Mouse (Mus musculus) T-cell, adult 2 months (primary cell): ENCODE measurements around the gene Stx4a.
A peak's percentile ranks its signal among the peaks of the same experiment; 100 is the strongest.
"Not testable (repeated sequence)": the region's sequence is repeated elsewhere in the genome, so short reads cannot be mapped to it uniquely, and the experiment has no call there.

Experiments used
- DNase-seq: peaks from one replicate; pipeline ENCODE4 v3.0.0; 2022; ENCODE audit warnings: low spot score

Gene Stx4a

GRCm38 (mm10) chr7:127824176-127824871 is at the start of gene Stx4a, which contains the start of gene Stx1b:
TSS of gene Stx4a (plus strand) at chr7:127824294.
TSS of gene Stx1b (minus strand) at chr7:127824549.
- DNase-seq: no peak

- DNase-seq: not testable (repeated sequence)
Measured at GRCm38 (mm10) chr7:127775837-127776236, 48.3 kb upstream of the Stx4a start.

GRCm38 (mm10) chr7:127776426-127776825 is 47.7 kb upstream of the Stx4a start, which contains the start of gene Setd1a:
TSS of gene Setd1a (plus strand) at chr7:127776670.
- DNase-seq: peak; percentile 71

GRCm38 (mm10) chr7:127776878-127777473 is 47.1 kb upstream of the Stx4a start:
- DNase-seq: peak; percentile 97

- DNase-seq: peak; percentile 46
Measured at GRCm38 (mm10) chr7:127777474-127778266, 46.4 kb upstream of the Stx4a start.

GRCm38 (mm10) chr7:127778350-127778749 is 45.7 kb upstream of the Stx4a start:
- DNase-seq: no peak

- no peak for DNase-seq
Measured at GRCm38 (mm10) chr7:127785308-127785707, 38.8 kb upstream of the Stx4a start, which contains the start of gene Gm49388. TSS of gene Gm49388 (plus strand) at chr7:127785608.

GRCm38 (mm10) chr7:127797076-127797845 is 26.8 kb upstream of the Stx4a start:
- DNase-seq: no peak

GRCm38 (mm10) chr7:127798591-127798990 is 25.5 kb upstream of the Stx4a start:
- DNase-seq: no peak

- DNase-seq: no peak
Measured at GRCm38 (mm10) chr7:127799211-127799610, 24.9 kb upstream of the Stx4a start.

GRCm38 (mm10) chr7:127799738-127800137 is 24.4 kb upstream of the Stx4a start:
- DNase-seq: no peak

- DNase-seq: peak; percentile 72
Measured at GRCm38 (mm10) chr7:127800435-127801009, 23.6 kb upstream of the Stx4a start, which contains the start of gene Hsd3b7. TSS of gene Hsd3b7 (plus strand) at chr7:127800604.

GRCm38 (mm10) chr7:127801010-127801621 is 23.0 kb upstream of the Stx4a start:
- no peak for DNase-seq

- DNase-seq: no peak
Measured at GRCm38 (mm10) chr7:127802313-127802712, 21.8 kb upstream of the Stx4a start.

GRCm38 (mm10) chr7:127808821-127809220 is 15.3 kb upstream of the Stx4a start:
- DNase-seq: no peak

- DNase-seq: no peak
Measured at GRCm38 (mm10) chr7:127809846-127810245, 14.2 kb upstream of the Stx4a start.

GRCm38 (mm10) chr7:127810650-127811049 is 13.4 kb upstream of the Stx4a start:
- DNase-seq: no peak

- no peak for DNase-seq
Measured at GRCm38 (mm10) chr7:127811240-127811639, 12.9 kb upstream of the Stx4a start.

GRCm38 (mm10) chr7:127812292-127812691 is 11.8 kb upstream of the Stx4a start:
- no peak for DNase-seq

- no peak for DNase-seq
Measured at GRCm38 (mm10) chr7:127813821-127814220, 10.3 kb upstream of the Stx4a start.
